Mouse (Mus musculus) liver, adult 10 weeks (tissue): ENCODE data around the gene Gm14327. TPM values are rescaled to one million over a fixed set of nuclear protein-coding genes. Genes with fewer than 3 reads are reported as not detected.

Source experiments
- polyA plus RNA-seq: library from polyadenylated mRNA; stranded (reverse); fragments of 350-450 nt; fragmentation: Illumina TruSeq; extraction: RNeasy Lipid Tissue Mini Kit (QIAGEN cat#74804); gene quantifications from one replicate; pipeline ENCODE4 v1.2.3, GENCODE M21; 2014; ENCODE audit warnings: low read depth, low replicate concordance

Gene Gm14327
- 17.7 TPM for polyA plus RNA-seq

DNA sequence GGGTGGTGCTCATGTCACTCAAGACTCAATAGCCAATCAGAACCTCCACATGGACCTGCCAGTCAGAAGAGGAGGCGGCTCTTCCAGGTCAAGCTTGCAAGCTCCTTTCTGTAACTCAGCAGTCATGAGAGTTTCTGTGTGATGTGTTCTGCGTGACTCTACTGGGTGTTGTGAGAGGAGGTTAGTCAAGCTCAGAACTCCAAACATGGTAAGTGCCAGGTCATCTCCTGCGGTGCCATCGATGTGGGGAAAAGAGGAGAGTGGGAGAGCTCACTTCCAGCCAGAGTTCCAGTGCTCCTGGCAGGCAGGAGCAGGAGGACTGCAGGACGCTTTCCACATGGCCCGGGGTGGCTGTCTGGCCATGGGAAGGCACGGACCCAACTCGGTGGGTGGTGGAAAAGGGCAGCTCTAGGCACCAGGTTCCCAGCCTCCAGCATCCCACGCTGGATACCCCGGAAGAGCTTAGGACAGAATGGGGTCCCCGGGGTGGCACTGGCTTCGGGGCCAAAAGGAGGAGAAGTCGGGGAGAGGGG is at the start of gene Gm14327:
Gm14327 (plus strand) TSS at position 51 of the 533 bp plus-strand sequence.

DNA sequence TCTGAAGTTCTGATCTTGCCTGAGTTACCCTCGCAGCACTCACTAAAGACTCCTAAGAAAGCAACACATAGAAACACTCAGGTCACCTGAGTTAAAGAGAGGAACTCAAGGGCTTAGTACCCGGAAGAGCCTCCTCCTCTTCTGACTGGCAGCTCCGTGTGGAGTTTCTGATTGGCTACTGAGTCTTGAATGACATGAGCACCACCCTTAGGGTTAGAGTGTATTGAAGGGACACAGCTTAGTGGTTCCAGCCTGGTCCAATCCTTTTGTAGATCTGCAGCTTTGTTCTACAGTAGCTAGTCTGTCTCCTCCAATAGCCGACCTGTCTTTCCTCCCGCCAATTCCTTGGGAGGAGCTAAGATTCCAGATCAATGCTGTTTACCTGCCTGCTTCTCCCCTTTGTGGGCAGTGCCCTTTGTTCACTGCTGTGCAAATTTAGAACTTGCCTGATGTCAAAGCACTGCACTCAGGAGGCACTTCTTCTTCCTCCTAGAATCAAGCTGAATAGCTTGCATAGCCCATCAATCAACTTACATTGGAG is 28.7 kb downstream of the Gm14327 start, which contains the start of gene Zfp972:
Zfp972 (minus strand) TSS at position 51 of the 541 bp plus-strand sequence.

Other genes with a start within 250 kb of the Gm14327 start
- 5.9 TPM for gene Gm14322, start 137.8 kb upstream of the Gm14327 start, polyA plus RNA-seq
- gene Gm14325, start 56.8 kb upstream of the Gm14327 start, polyA plus RNA-seq: 44.0 TPM
- gene Zfp972, start 28.5 kb downstream of the Gm14327 start, polyA plus RNA-seq: 2.5 TPM
- 21.0 TPM for gene Gm14326, start 60.2 kb downstream of the Gm14327 start, polyA plus RNA-seq
- 26.6 TPM for gene Zfp971, start 126.2 kb downstream of the Gm14327 start, polyA plus RNA-seq
- gene Zfp931, start 181.4 kb downstream of the Gm14327 start, polyA plus RNA-seq: 32.0 TPM
- not detected for gene Phactr3, start 221.9 kb downstream of the Gm14327 start, polyA plus RNA-seq